Mouse (Mus musculus) G1E-ER4 (cell line): ENCODE data around the gene Srebf1. TPM values are rescaled to one million over a fixed set of nuclear protein-coding genes. Genes with fewer than 3 reads are reported as not detected.

Experiments used
- GATA1 ChIP-seq: IDR thresholded peaks from one replicate; pipeline ENCODE4 v1.8.0; 2012; ENCODE audit warnings: low read length, inconsistent platforms
- polyA plus RNA-seq: library from polyadenylated mRNA; stranded (reverse); fragments of >175 nt; gene quantifications from 2 replicates; pipeline ENCODE4 v1.2.3, GENCODE M21; 2012

Gene Srebf1
- polyA plus RNA-seq, 1 experiment = 421 TPM

- no peak for TF ChIP-seq GATA1
Observed at GRCm38 (mm10) chr11:60178005-60178404, 44.4 kb downstream of the Srebf1 start.

- TF ChIP-seq GATA1 = no peak
Observed at GRCm38 (mm10) chr11:60176975-60177657, 45.3 kb downstream of the Srebf1 start.

GRCm38 (mm10) chr11:60176182-60176974 is 46.0 kb downstream of the Srebf1 start:
- no peak for TF ChIP-seq GATA1

DNA sequence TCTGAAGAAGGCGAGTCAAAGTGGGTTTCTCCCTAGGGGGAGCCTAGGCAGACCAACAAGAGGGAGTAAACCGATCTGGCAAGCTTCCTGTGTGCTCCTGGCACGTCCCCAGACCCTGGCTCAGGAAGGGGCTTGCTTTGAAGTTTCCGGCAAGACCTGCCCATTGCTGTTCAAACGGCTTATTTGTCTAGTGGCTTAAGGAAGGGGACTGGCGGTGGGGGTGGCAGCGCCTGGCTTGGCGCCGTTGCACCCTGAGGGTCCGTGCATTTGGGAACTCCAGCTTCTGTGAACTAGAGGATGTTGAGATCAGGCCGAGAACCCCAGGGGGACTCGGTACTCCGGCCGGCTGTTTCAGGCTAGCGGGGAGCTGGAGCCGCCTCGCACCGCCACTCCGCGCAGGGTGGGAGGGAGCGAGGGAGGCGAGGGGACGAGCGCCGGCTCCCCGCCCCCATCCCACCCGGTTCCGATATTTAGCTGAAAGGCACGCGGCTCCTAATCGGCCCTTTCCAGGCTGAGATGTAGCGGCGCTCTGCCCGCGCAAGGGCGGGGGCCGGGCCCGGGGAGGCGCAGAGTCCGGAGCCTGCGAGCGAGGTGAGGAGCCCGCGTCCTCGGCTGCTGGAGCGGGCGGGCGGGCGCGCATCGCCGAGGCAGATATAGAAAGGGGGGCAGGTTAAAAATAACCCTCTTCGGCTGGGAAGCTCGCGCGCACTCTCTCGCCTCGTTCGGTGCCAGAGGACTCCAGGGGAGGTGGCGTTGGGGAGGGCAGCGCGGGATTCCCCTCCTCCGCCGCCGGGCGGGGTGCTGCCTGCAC is 46.8 kb downstream of the Srebf1 start:
- TF ChIP-seq GATA1 = no peak

DNA sequence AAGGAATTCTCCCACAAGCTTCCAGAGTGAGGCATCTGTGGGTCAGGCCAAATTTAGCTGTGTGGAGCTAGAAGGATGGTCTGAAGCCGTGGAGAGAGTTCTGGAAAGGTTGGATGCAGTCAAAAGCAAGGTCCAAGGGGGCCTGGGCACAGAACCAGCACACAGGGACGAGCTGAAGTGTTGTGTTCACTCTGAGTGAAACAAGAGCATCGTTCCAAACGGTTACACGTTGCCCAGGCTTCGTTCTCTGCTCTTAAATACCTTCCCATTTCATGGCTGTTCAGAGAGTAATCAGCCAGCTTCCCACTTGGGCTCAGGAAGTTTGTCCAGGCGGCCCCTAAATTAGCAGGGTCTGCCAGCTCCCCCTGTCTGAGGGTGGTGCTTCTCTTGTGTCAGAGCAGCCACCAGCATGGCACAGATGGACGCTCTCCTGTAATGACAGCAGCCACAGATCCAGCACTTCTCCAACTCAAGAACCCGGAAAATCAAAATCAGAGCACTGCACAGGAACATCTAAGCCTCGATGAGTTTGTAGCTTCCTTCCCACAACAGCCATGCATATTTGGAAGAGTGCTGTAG is 48.7 kb downstream of the Srebf1 start:
- no peak for TF ChIP-seq GATA1

DNA sequence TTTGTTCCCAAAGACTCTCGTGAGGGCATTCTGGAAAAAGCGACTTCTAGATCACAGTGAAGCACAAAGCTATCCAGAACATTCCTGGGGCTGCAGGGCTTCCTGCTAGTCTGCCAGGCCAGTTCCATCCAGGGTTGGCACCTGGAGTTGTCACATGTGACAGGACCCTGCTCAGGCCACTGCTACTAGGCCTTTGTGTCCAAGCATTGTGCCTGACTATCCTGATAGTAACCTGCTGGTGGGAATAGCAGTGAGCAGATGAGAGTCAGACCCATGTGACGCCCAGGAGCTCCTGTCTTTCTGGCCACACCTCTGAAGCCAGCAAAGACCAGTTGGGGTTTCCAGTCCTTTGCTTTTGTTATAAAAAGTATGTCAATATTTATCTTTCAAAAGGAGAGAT is 50.3 kb downstream of the Srebf1 start:
- no peak for TF ChIP-seq GATA1

GRCm38 (mm10) chr11:60168780-60169179 is 53.6 kb downstream of the Srebf1 start:
- TF ChIP-seq GATA1 = no peak

- TF ChIP-seq GATA1 = no peak
Observed at GRCm38 (mm10) chr11:60165076-60165475, 57.3 kb downstream of the Srebf1 start.

- TF ChIP-seq GATA1 = no peak
Observed at GRCm38 (mm10) chr11:60164450-60164849, 57.9 kb downstream of the Srebf1 start.

DNA sequence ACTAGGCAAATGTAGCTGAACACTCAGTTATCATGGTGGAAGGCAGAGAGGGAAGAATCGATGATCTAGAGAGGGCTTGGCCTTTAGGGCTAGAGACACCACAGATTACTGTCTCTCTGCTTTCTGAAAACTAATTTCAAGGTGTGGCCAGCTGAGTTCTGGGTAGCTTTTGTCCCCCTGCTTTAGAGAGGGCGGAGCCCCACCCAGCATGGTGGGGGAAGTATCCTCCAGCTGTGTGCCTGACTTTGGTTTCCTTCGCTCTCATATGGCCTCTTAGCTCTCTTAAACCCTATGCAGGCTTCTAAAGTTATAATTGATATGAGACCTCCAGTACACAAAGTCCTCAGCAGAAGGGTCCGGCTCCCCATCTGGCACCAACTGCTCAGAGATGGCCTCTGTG is 59.0 kb downstream of the Srebf1 start:
- TF ChIP-seq GATA1 = no peak

GRCm38 (mm10) chr11:60162547-60162946 is 59.8 kb downstream of the Srebf1 start:
- TF ChIP-seq GATA1 = no peak

GRCm38 (mm10) chr11:60161146-60161874 is 61.1 kb downstream of the Srebf1 start:
- TF ChIP-seq GATA1 = no peak

- TF ChIP-seq GATA1 = no peak
Observed at GRCm38 (mm10) chr11:60160454-60161114, 61.8 kb downstream of the Srebf1 start.

DNA sequence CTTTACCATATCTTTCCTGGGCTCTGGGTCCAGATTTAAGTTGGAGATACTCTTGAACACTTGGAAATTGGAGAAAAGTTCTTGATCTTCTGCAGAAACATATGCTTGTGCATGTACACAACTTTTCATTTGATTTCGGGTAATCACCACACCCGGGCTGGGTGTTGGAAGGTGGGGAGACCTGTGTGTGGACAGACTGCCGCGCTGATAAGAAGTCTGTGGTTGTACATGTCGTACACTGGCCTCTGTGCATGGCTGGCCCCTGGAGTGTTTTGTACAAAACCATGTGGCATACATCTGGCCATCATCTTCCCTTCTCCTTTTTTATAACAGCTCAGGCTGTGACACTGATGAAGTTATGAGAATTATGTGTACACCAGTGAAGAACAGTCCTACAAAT is 62.4 kb downstream of the Srebf1 start:
- TF ChIP-seq GATA1 = no peak
